Mouse (Mus musculus) cortical plate, adult 2 months (tissue): Measurements from ENCODE around the gene Gm44511.

ENCODE experiments used
- CTCF ChIP-seq: fragments of 200-500 bp; IDR thresholded peaks from 2 replicates; pipeline ENCODE4 v1.5.1; 2011; ENCODE audit warnings: mild to moderate bottlenecking, control low read depth, low read length; ENCODE audit not compliant: insufficient read depth; ENCODE audit errors: extremely low read depth
- POLR2A ChIP-seq: fragments of 200-500 bp; IDR thresholded peaks from 2 replicates; pipeline ENCODE4 v1.6.1; 2011; ENCODE audit warnings: mild to moderate bottlenecking, low read length, control low read depth; ENCODE audit not compliant: insufficient read depth; ENCODE audit errors: extremely low read depth

DNA sequence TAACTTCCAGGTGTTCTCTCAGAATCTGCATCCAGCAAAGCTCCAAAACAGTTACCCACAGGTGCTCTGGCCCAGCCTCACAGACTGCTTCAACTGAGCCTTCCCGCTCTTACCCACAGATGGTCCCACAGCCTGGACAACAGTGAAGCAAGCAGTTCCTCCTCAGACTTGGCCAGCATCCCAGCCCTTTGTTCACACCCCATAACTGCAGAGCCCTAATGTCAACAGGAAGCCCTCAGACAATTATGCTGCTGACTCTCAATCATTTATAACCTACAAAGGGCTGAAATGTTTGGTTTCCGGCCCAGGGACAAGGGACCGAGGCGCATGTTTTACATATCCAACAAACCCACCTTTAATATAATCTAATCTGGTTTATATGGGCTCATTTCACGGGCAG is 30.1 kb upstream of the Gm44511 start:
- TF ChIP-seq CTCF (no peak), POLR2A (no peak)
